Mouse (Mus musculus) kidney, postnatal 14 days (tissue): ENCODE data around the gene Rgs9.
"Not testable (repeated sequence)": the region's sequence is repeated elsewhere in the genome, so short reads cannot be mapped to it uniquely, and the experiment has no call there.

Experiments used
- DNase-seq: peaks from one replicate; pipeline ENCODE4 v3.0.0; 2022; ENCODE audit warnings: mixed read lengths

Rgs9 gene

GRCm38 (mm10) chr11:109297710-109298375, at the start of gene Rgs9:
Gene Rgs9, minus strand, starts transcription at chr11:109298129.
- DNase-seq = peak; percentile 95

GRCm38 (mm10) chr11:109347242-109347959, 49.5 kb upstream of the Rgs9 start:
- peak; percentile 93 for DNase-seq

GRCm38 (mm10) chr11:109343991-109344599, 46.2 kb upstream of the Rgs9 start:
- peak; percentile 75 for DNase-seq

GRCm38 (mm10) chr11:109343558-109343957, 45.6 kb upstream of the Rgs9 start:
- no peak for DNase-seq

GRCm38 (mm10) chr11:109342666-109343065, 44.7 kb upstream of the Rgs9 start:
- DNase-seq = not testable (repeated sequence)

- no peak for DNase-seq
These were observed 42.6 kb upstream of the Rgs9 start for GRCm38 (mm10) chr11:109340541-109340940.

- no peak for DNase-seq
These were observed 41.4 kb upstream of the Rgs9 start for GRCm38 (mm10) chr11:109339155-109339938.

- no peak for DNase-seq
These were observed 38.0 kb upstream of the Rgs9 start for GRCm38 (mm10) chr11:109335890-109336289.

- no peak for DNase-seq
These were observed 36.8 kb upstream of the Rgs9 start for GRCm38 (mm10) chr11:109334773-109335172.

GRCm38 (mm10) chr11:109332722-109333121, 34.8 kb upstream of the Rgs9 start:
- no peak for DNase-seq

- peak; percentile 96 for DNase-seq
These were observed 33.5 kb upstream of the Rgs9 start for GRCm38 (mm10) chr11:109331424-109331824.

- peak; percentile 28 for DNase-seq
These were observed 32.9 kb upstream of the Rgs9 start for GRCm38 (mm10) chr11:109330706-109331393.

GRCm38 (mm10) chr11:109329331-109329730, 31.4 kb upstream of the Rgs9 start:
- peak; percentile 47 for DNase-seq

- DNase-seq = no peak
These were observed 30.0 kb upstream of the Rgs9 start for GRCm38 (mm10) chr11:109327952-109328351.

- no peak for DNase-seq
These were observed 29.5 kb upstream of the Rgs9 start for GRCm38 (mm10) chr11:109327381-109327780.

GRCm38 (mm10) chr11:109326270-109326669, 28.3 kb upstream of the Rgs9 start:
- no peak for DNase-seq

- DNase-seq = peak; percentile 21
These were observed 22.5 kb upstream of the Rgs9 start for GRCm38 (mm10) chr11:109320361-109320933.

GRCm38 (mm10) chr11:109319946-109320345, 22.0 kb upstream of the Rgs9 start:
- no peak for DNase-seq

- DNase-seq = no peak
These were observed 21.5 kb upstream of the Rgs9 start for GRCm38 (mm10) chr11:109319471-109319870.

GRCm38 (mm10) chr11:109316921-109317320, 19.0 kb upstream of the Rgs9 start:
- DNase-seq = peak; percentile 65

GRCm38 (mm10) chr11:109311885-109312605, 14.1 kb upstream of the Rgs9 start:
- peak; percentile 78 for DNase-seq
